Mouse (Mus musculus) lung, adult 2 months (tissue): ENCODE data around the gene Fndc3b.

Experiments used
- CTCF ChIP-seq: fragments of 200-500 bp; IDR thresholded peaks from 2 replicates; pipeline ENCODE4 v1.5.1; 2011; ENCODE audit warnings: mild to moderate bottlenecking, low read length, control low read depth; ENCODE audit not compliant: insufficient read depth
- POLR2A ChIP-seq: fragments of 200-500 bp; IDR thresholded peaks from 2 replicates; pipeline ENCODE4 v1.6.1; 2011; ENCODE audit warnings: low read depth, mild to moderate bottlenecking, control low read depth, low read length, borderline replicate concordance; ENCODE audit errors: extremely low read depth

DNA sequence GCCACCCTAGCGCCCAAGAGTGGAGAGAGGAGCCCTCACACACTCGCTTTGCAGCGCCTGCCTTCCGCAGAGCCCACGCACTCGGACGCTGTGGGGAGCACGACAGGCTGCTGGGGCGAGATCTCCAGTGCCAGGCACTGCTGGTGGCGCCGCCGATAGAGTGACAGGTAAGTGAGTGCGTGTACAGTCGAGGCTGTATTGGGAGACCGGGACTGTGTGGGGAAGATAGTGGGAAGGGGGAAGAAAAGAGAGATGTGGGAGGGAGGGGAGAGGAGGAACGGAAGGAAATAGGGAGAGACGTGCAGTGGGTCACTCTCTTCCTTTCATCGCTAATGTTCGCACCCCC lies 339.9 kb downstream of the Fndc3b start, which contains the start of gene Ghsr:
- TF ChIP-seq CTCF (no peak), POLR2A (no peak)
